Mouse (Mus musculus) embryo, embryonic 10.5 days (tissue): Measurements from ENCODE around the gene Olfr1000.
"Not testable (repeated sequence)": the region's sequence is repeated elsewhere in the genome, so short reads cannot be mapped to it uniquely, and the experiment has no call there.

Source experiments
- DNase-seq: peaks from one replicate; pipeline ENCODE4 v3.0.0-alpha.2; 2015; ENCODE audit warnings: low spot score

Olfr1000 gene

GRCm38 (mm10) chr2:85611803-85612202 lies at the start of gene Olfr1000:
TSS of gene Olfr1000 (minus strand) at chr2:85611903.
- DNase-seq, result no peak

GRCm38 (mm10) chr2:85650604-85651003 lies 38.9 kb upstream of the Olfr1000 start, which contains the start of gene Olfr1002:
TSS of gene Olfr1002 (minus strand) at chr2:85650704.
- no peak for DNase-seq

- not testable (repeated sequence) for DNase-seq
Measured at GRCm38 (mm10) chr2:85588648-85589047, 23.1 kb downstream of the Olfr1000 start, which contains the start of gene Olfr998. TSS of gene Olfr998 (plus strand) at chr2:85588948.

DNA sequence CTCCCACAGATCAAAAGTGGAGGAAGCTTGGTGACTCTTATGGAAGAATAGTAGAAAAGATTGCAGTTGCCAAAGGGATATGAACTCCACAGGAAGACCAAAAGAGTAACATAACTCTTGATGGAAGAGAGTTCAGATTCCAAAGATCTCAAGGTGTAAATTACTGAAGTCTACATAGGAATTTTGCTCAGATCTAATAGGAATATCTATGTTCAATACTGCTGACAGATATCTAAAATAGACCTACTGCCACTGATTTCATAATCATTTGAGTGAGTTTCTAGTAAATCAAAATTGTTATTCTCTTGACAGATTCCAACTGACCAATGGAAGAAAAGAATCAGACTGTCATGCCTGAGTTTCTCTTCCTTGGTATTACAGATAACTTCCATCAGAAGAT lies 32.8 kb downstream of the Olfr1000 start, which contains the start of gene Olfr996:
Gene Olfr996 (plus strand): TSS at position 301 of the 400 bp plus-strand sequence.
- DNase-seq, result no peak

DNA sequence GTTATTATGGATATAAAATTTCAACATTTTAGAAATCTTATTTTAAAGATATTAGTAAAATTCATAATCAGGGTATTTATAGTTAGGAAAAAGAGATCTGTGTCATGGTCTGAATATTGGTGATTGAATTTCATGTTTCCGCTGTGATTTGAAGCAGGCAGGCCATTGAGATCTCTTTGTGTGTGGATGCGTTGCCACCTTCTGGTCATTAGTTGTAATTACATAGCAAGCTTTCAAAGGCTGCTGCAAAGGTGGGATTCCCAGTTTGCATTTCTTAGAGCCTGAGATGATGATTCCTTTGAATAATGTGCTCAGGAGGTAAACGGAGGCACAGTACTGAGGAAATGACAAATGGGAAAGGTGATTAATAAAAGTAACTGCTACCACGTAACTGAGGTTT lies 50.5 kb downstream of the Olfr1000 start:
- DNase-seq, result peak; percentile 75

DNA sequence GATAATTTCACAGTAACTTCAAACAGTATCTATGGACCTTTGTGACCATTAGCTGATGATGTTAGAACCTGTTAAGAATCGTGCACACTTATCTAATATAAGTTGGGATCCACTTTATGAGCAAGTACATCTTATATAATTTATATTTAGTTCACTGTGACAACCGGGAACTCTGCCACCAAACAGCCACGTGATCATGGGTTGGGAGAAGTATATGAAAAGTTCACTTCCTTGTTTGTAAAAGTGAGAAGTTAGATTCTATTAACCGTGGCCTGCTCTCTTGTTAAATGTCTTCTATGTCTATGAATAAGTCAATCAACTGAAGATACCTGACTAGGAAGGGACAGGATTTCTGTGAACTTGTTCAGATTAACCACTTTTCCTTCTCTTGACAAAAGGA lies 51.5 kb downstream of the Olfr1000 start:
- no peak for DNase-seq
